Mouse (Mus musculus) CH12.LX (cell line): ENCODE measurements around the gene Gm45799. TPM values are rescaled to one million over a fixed set of nuclear protein-coding genes. Genes with fewer than 3 reads are reported as not detected.

Experiments used
- DNase-seq: peaks from one replicate; pipeline ENCODE4 v3.0.0-alpha.2; 2013; ENCODE audit errors: extremely low read depth
- H3K27ac ChIP-seq: 2 replicates; pipeline ENCODE4 v1.5.1; 2012; ENCODE audit warnings: low read depth, mild to moderate bottlenecking, control low read depth, moderate library complexity; ENCODE audit not compliant: insufficient read depth
- H3K27me3 ChIP-seq: replicated peaks from 2 replicates; pipeline ENCODE3; 2012; ENCODE audit warnings: inconsistent platforms
- H3K36me3 ChIP-seq, 2 experiments: replicated peaks in 1 of 2; 2 replicates each; pipeline versions ENCODE3 to v1.6.1; 2012; ENCODE audit warnings: inconsistent platforms in 1 of 2, low read length in 1 of 2, mild to moderate bottlenecking in 1 of 2, mixed read lengths in 1 of 2, moderate library complexity in 1 of 2; ENCODE audit not compliant: control insufficient read depth in 1 of 2, insufficient read depth in 1 of 2
- H3K4me1 ChIP-seq, 2 experiments: 2 replicates each; pipeline ENCODE4 v1.6.1; 2012; ENCODE audit warnings: inconsistent platforms in 1 of 2, moderate library complexity in 1 of 2; ENCODE audit not compliant: insufficient read depth in 2 of 2, control insufficient read depth in 1 of 2
- H3K4me2 ChIP-seq: 2 replicates; pipeline ENCODE4 v1.6.1; 2012; ENCODE audit warnings: low read depth, mild to moderate bottlenecking, control low read depth; ENCODE audit not compliant: poor library complexity, insufficient read depth, severe bottlenecking
- H3K4me3 ChIP-seq, 3 experiments: fragments of 150-350 bp in 1 of 3; sonication (generic) in 1 of 3; replicated peaks in 1 of 3; 2 replicates each; pipeline versions ENCODE3 to v1.5.1; 2011 to 2012; ENCODE audit warnings: low read depth in 2 of 3, low read length in 2 of 3, mild to moderate bottlenecking in 2 of 3, moderate library complexity in 2 of 3, control low read depth in 1 of 3, improper control_type of control experiment in 1 of 3, inconsistent platforms in 1 of 3, mixed read lengths in 1 of 3; ENCODE audit not compliant: poor library complexity in 1 of 3
- H3K79me2 ChIP-seq: replicated peaks from 2 replicates; pipeline ENCODE4 v1.6.1; 2012; ENCODE audit warnings: mild to moderate bottlenecking, moderate library complexity; ENCODE audit not compliant: control insufficient read depth, poor library complexity, insufficient read depth, severe bottlenecking; ENCODE audit errors: extremely low read depth
- H3K9ac ChIP-seq: 2 replicates; pipeline ENCODE4 v1.6.1; 2012; ENCODE audit warnings: low read depth, mild to moderate bottlenecking, control low read depth, moderate library complexity; ENCODE audit not compliant: insufficient read depth
- H3K9me3 ChIP-seq: replicated peaks from 2 replicates; pipeline ENCODE3; 2012; ENCODE audit warnings: low read length, inconsistent platforms, mixed read lengths
- CHD2 ChIP-seq: IDR thresholded peaks from 2 replicates; pipeline ENCODE4 v1.6.1; 2011; ENCODE audit warnings: low read length, improper control_type of control experiment
- CTCF ChIP-seq, 2 experiments: IDR thresholded peaks in 1 of 2; conservative IDR thresholded peaks in 1 of 2; 2 replicates each; pipeline ENCODE4 v1.5.1; 2011 to 2012; ENCODE audit warnings: low read depth in 2 of 2, low read length in 2 of 2, improper control_type of control experiment in 1 of 2, inconsistent platforms in 1 of 2, mild to moderate bottlenecking in 1 of 2, moderate library complexity in 1 of 2
- ELF1 ChIP-seq: IDR thresholded peaks from 2 replicates; pipeline ENCODE4 v1.6.1; 2014; ENCODE audit warnings: low read depth, mild to moderate bottlenecking, inconsistent platforms, low read length, improper control_type of control experiment
- EP300 ChIP-seq: IDR thresholded peaks from 2 replicates; pipeline ENCODE4 v1.6.1; 2011; ENCODE audit warnings: low read length, improper control_type of control experiment
- ETS1 ChIP-seq: conservative IDR thresholded peaks from 2 replicates; pipeline ENCODE4 v1.6.1; 2012; ENCODE audit warnings: low read depth, mild to moderate bottlenecking, inconsistent platforms, low read length, improper control_type of control experiment, moderate library complexity
- HCFC1 ChIP-seq: IDR thresholded peaks from 2 replicates; pipeline ENCODE4 v1.6.1; 2012; ENCODE audit warnings: low read depth, mild to moderate bottlenecking, inconsistent platforms, low read length, improper control_type of control experiment
- IRF4 ChIP-seq: IDR thresholded peaks from 2 replicates; pipeline ENCODE4 v1.6.1; 2014; ENCODE audit warnings: low read depth, mild to moderate bottlenecking, inconsistent platforms, low read length, improper control_type of control experiment
- JUN ChIP-seq: IDR thresholded peaks from 2 replicates; pipeline ENCODE4 v1.6.1; 2011; ENCODE audit warnings: low read depth, mild to moderate bottlenecking, low read length, improper control_type of control experiment, moderate library complexity; ENCODE audit not compliant: insufficient read depth
- KAT2A ChIP-seq: IDR thresholded peaks from 2 replicates; pipeline ENCODE4 v1.6.1; 2012; ENCODE audit warnings: low read length, improper control_type of control experiment, inconsistent platforms; ENCODE audit not compliant: insufficient replicate concordance
- MAZ ChIP-seq: IDR thresholded peaks from 2 replicates; pipeline ENCODE4 v1.6.1; 2012; ENCODE audit warnings: low read depth, mild to moderate bottlenecking, inconsistent platforms, low read length, improper control_type of control experiment, moderate library complexity
- MEF2A ChIP-seq: IDR thresholded peaks from 2 replicates; pipeline ENCODE4 v1.6.1; 2014; ENCODE audit warnings: low read depth, mild to moderate bottlenecking, inconsistent platforms, low read length, improper control_type of control experiment, borderline replicate concordance
- MYC ChIP-seq: IDR thresholded peaks from 2 replicates; pipeline ENCODE4 v1.6.1; 2011; ENCODE audit warnings: low read depth, mild to moderate bottlenecking, improper control_type of control experiment, low read length
- NELFE ChIP-seq: IDR thresholded peaks from 2 replicates; pipeline ENCODE4 v1.6.1; 2011; ENCODE audit warnings: low read depth, low read length, improper control_type of control experiment
- PAX5 ChIP-seq: IDR thresholded peaks from 2 replicates; pipeline ENCODE4 v1.6.1; 2012; ENCODE audit warnings: low read length, inconsistent platforms, mixed read lengths
- POLR2A ChIP-seq: IDR thresholded peaks from 2 replicates; pipeline ENCODE4 v1.6.1; 2011; ENCODE audit warnings: low read depth, mild to moderate bottlenecking, improper control_type of control experiment, low read length
- RAD21 ChIP-seq: IDR thresholded peaks from 2 replicates; pipeline ENCODE4 v1.6.1; 2011; ENCODE audit warnings: low read depth, mild to moderate bottlenecking, low read length, improper control_type of control experiment, moderate library complexity
- RCOR1 ChIP-seq: conservative IDR thresholded peaks from 2 replicates; pipeline ENCODE4 v1.6.1; 2012; ENCODE audit warnings: low read depth, mild to moderate bottlenecking, inconsistent platforms, low read length, improper control_type of control experiment
- TCF12 ChIP-seq: IDR thresholded peaks from 2 replicates; pipeline ENCODE4 v1.6.1; 2014; ENCODE audit warnings: low read depth, mild to moderate bottlenecking, inconsistent platforms, low read length, improper control_type of control experiment
- UBTF ChIP-seq: IDR thresholded peaks from 2 replicates; pipeline ENCODE4 v1.6.1; 2012; ENCODE audit warnings: low read depth, mild to moderate bottlenecking, inconsistent platforms, low read length, improper control_type of control experiment, moderate library complexity
- USF1 ChIP-seq: IDR thresholded peaks from 2 replicates; pipeline ENCODE4 v1.6.1; 2014; ENCODE audit warnings: low read depth, mild to moderate bottlenecking, inconsistent platforms, low read length, improper control_type of control experiment
- USF2 ChIP-seq: conservative IDR thresholded peaks from 2 replicates; pipeline ENCODE4 v1.6.1; 2011; ENCODE audit warnings: low read depth, low read length, improper control_type of control experiment
- ZC3H11A ChIP-seq: IDR thresholded peaks from 2 replicates; pipeline ENCODE4 v1.6.1; 2012; ENCODE audit warnings: low read depth, mild to moderate bottlenecking, inconsistent platforms, low read length, improper control_type of control experiment
- dilution Hi-C: fragments of 300-500 bp; cut with MboI; formaldehyde crosslinking; loops from 2 replicates; pipeline ENCODE4 v1.14.3; 2020; ENCODE audit warnings: low sequenced_read_pairs; ENCODE audit not compliant: extremely low pct_unique_long_range_greater_than_20kb, extremely low pct_ligation_motif_present
- in situ Hi-C: fragments of 300-500 bp; cut with MboI; formaldehyde crosslinking; loops from 3 replicates; pipeline ENCODE4 v1.14.3; 2019; ENCODE audit warnings: low sequenced_read_pairs, low pct_ligation_motif_present, low pct_unique_long_range_greater_than_20kb, mixed read lengths
- polyA plus RNA-seq: library from polyadenylated mRNA; unstranded; fragments of >175 nt; gene quantifications from 2 replicates; pipeline ENCODE4 v1.2.1, GENCODE M21; 2012; ENCODE audit warnings: low read depth; ENCODE audit not compliant: insufficient read length
- total RNA-seq, 2 experiments: library from RNA; depleted of rRNA; stranded (reverse); fragments of 300-350 nt in 1 of 2; fragments of >200 nt in 1 of 2; gene quantifications; 2 replicates each; pipeline ENCODE4 v1.2.3; 2012 to 2014

Gm45799 gene
- total and polyA plus RNA-seq, 3 experiments: 51.6 to 54.4 (median 54.0) TPM

GRCm38 (mm10) chr7:105617810-105618209, 22.5 kb upstream of the Gm45799 start:
- Histone ChIP-seq H3K9ac (no peak overlapping the region), H3K4me3 (no peak overlapping the region)
- in situ Hi-C loops: no loop called here
- dilution Hi-C loops: no loop called here
- TF ChIP-seq ETS1 (no peak), POLR2A (no peak), TCF12 (no peak), PAX5 (no peak), RCOR1 (no peak), EP300 (no peak), USF1 (no peak), HCFC1 (no peak), KAT2A (no peak), IRF4 (no peak), ELF1 (no peak), NELFE (no peak)
- TF ChIP-seq, all 38 proteins: peak for 0
- DNase-seq: no peak
- H3K4me1 ChIP-seq: peaks cover 0 to 4% of the 10 kb centered on the region in 2 experiments; a peak in 1 of 4 replicates
- no peaks in the 10 kb centered on the region for H3K79me2 ChIP-seq
- no peaks in the 10 kb centered on the region for H3K27me3 ChIP-seq
- H3K27ac ChIP-seq: no peak overlapping the region
- H3K4me2 ChIP-seq: no peak overlapping the region
- no peaks in the 10 kb centered on the region for H3K9me3 ChIP-seq
- peaks cover 10 to 58% of the 10 kb centered on the region in 2 experiments for H3K36me3 ChIP-seq

- Histone ChIP-seq H3K9me3 (no peaks in the 10 kb centered on the region), H3K36me3 (peaks cover 10 to 54% of the 10 kb centered on the region in 2 experiments), H3K27me3 (no peaks in the 10 kb centered on the region), H3K27ac (no peak overlapping the region), H3K4me3 (no peak overlapping the region), H3K4me2 (no peak overlapping the region), H3K9ac (no peak overlapping the region), H3K4me1 (peaks cover 0 to under 1% of the 10 kb centered on the region in 2 experiments; a peak in 1 of 4 replicates), H3K79me2 (no peaks in the 10 kb centered on the region)
- no peak for DNase-seq
- dilution Hi-C loops (no loop called here), in situ Hi-C loops (no loop called here)
- no peak for TF ChIP-seq USF1
- TF ChIP-seq CTCF (conservative IDR thresholded peaks at IDR 0.05 in 1 of 2, IDR thresholded peaks at IDR 0.05 in 1 of 2; ENCODE audit: low read depth in 2 of 2, low read length in 2 of 2): no peak
- TF ChIP-seq UBTF: no peak
- no peak for TF ChIP-seq MYC
- TF ChIP-seq MEF2A: no peak
- TF ChIP-seq ETS1: no peak
- no peak for TF ChIP-seq PAX5
- TF ChIP-seq EP300: no peak
- TF ChIP-seq RAD21: no peak
- TF ChIP-seq CHD2: no peak
- no peak for TF ChIP-seq ZC3H11A
- TF ChIP-seq RCOR1: no peak
- TF ChIP-seq KAT2A: no peak
- no peak for TF ChIP-seq USF2
- TF ChIP-seq MAZ: no peak
- TF ChIP-seq JUN: no peak
These were observed 20.7 kb upstream of the Gm45799 start for GRCm38 (mm10) chr7:105619701-105620100.
